Mouse (Mus musculus) MEL (cell line): ENCODE results near the gene Sipa1l3. TPM values are rescaled to one million over a fixed set of nuclear protein-coding genes. Genes with fewer than 3 reads are reported as not detected.
A peak's percentile ranks its signal among the peaks of the same experiment; 100 is the strongest.

Experiments used
- DNase-seq: peaks from one replicate; pipeline ENCODE4 v3.0.0; 2011; ENCODE audit warnings: low read depth, low spot score
- H3K27ac ChIP-seq: 2 replicates; pipeline ENCODE4 v1.5.1; 2012; ENCODE audit warnings: low read depth, mild to moderate bottlenecking, control low read depth, low read length, moderate library complexity; ENCODE audit not compliant: control insufficient read depth
- H3K27me3 ChIP-seq, 2 experiments: fragments of 150-350 bp in 1 of 2; sonication (generic) in 1 of 2; 2 replicates each; pipeline ENCODE4 v1.6.1; 2012; ENCODE audit warnings: low read length in 2 of 2, mild to moderate bottlenecking in 2 of 2, improper control_type of control experiment in 1 of 2, moderate library complexity in 1 of 2; ENCODE audit not compliant: insufficient read depth in 2 of 2, control insufficient read depth in 1 of 2
- H3K36me3 ChIP-seq, 2 experiments: 2 replicates each; pipeline ENCODE4 v1.6.1; 2012 to 2014; ENCODE audit warnings: low read length in 2 of 2, improper control_type of control experiment in 1 of 2, inconsistent platforms in 1 of 2, mild to moderate bottlenecking in 1 of 2; ENCODE audit not compliant: insufficient read depth in 2 of 2, control insufficient read depth in 1 of 2
- H3K4me1 ChIP-seq, 2 experiments: fragments of 150-350 bp in 1 of 2; sonication (generic) in 1 of 2; 2 replicates each; pipeline ENCODE4 v1.6.1; 2012; ENCODE audit warnings: low read length in 2 of 2, improper control_type of control experiment in 1 of 2, mild to moderate bottlenecking in 1 of 2; ENCODE audit not compliant: insufficient read depth in 2 of 2, control insufficient read depth in 1 of 2
- H3K4me3 ChIP-seq, 2 experiments: fragments of 150-350 bp in 1 of 2; sonication (generic) in 1 of 2; 2 replicates each; pipeline ENCODE4 v1.5.1; 2012; ENCODE audit warnings: low read depth in 2 of 2, low read length in 2 of 2, mild to moderate bottlenecking in 2 of 2, moderate library complexity in 2 of 2, control low read depth in 1 of 2, improper control_type of control experiment in 1 of 2; ENCODE audit not compliant: control insufficient read depth in 1 of 2, insufficient read depth in 1 of 2
- H3K79me2 ChIP-seq: 2 replicates; pipeline ENCODE4 v1.6.1; 2012; ENCODE audit warnings: mild to moderate bottlenecking, low read length, moderate library complexity; ENCODE audit not compliant: control insufficient read depth, poor library complexity, insufficient read depth
- H3K9ac ChIP-seq: 2 replicates; pipeline ENCODE4 v1.6.1; 2012; ENCODE audit warnings: low read depth, mild to moderate bottlenecking, control low read depth, low read length, moderate library complexity; ENCODE audit not compliant: control insufficient read depth, poor library complexity, severe bottlenecking
- H3K9me3 ChIP-seq: fragments of 150-350 bp; sonication (generic); replicated peaks from 2 replicates; pipeline ENCODE4 v1.6.1; 2012; ENCODE audit warnings: mild to moderate bottlenecking, low read length, improper control_type of control experiment, moderate library complexity; ENCODE audit not compliant: insufficient read depth
- CHD2 ChIP-seq: IDR thresholded peaks from 2 replicates; pipeline ENCODE4 v1.6.1; 2011; ENCODE audit warnings: low read length, improper control_type of control experiment
- CTCF ChIP-seq, 3 experiments: IDR thresholded peaks in 2 of 3; conservative IDR thresholded peaks in 1 of 3; 2 replicates each; pipeline ENCODE4 v1.5.1; 2011 to 2012; ENCODE audit warnings: low read length in 3 of 3, low read depth in 2 of 3, mild to moderate bottlenecking in 2 of 3, improper control_type of control experiment in 1 of 3, inconsistent platforms in 1 of 3, mixed read lengths in 1 of 3, moderate library complexity in 1 of 3; ENCODE audit not compliant: control insufficient read depth in 1 of 3, insufficient read depth in 1 of 3, poor library complexity in 1 of 3, severe bottlenecking in 1 of 3
- E2F4 ChIP-seq: IDR thresholded peaks from 2 replicates; pipeline ENCODE4 v1.6.1; 2011; ENCODE audit warnings: low read depth, low read length, improper control_type of control experiment, borderline replicate concordance
- EP300 ChIP-seq, 2 experiments: IDR thresholded peaks; 2 replicates each; pipeline ENCODE4 v1.6.1; 2011; ENCODE audit warnings: improper control_type of control experiment in 2 of 2, low read length in 2 of 2, low read depth in 1 of 2, mild to moderate bottlenecking in 1 of 2
- ETS1 ChIP-seq: IDR thresholded peaks from 2 replicates; pipeline ENCODE4 v1.6.1; 2012; ENCODE audit warnings: low read depth, mild to moderate bottlenecking, inconsistent platforms, low read length, improper control_type of control experiment, moderate library complexity
- GATA1 ChIP-seq: IDR thresholded peaks from 2 replicates; pipeline ENCODE4 v1.6.1; 2011; ENCODE audit warnings: low read depth, low read length, improper control_type of control experiment
- HCFC1 ChIP-seq: IDR thresholded peaks from 2 replicates; pipeline ENCODE4 v1.6.1; 2012; ENCODE audit warnings: low read depth, mild to moderate bottlenecking, inconsistent platforms, low read length, improper control_type of control experiment, moderate library complexity
- JUND ChIP-seq: IDR thresholded peaks from 2 replicates; pipeline ENCODE4 v1.6.1; 2011; ENCODE audit warnings: low read depth, mild to moderate bottlenecking, improper control_type of control experiment, low read length
- KAT2A ChIP-seq: conservative IDR thresholded peaks from 2 replicates; pipeline ENCODE4 v1.6.1; 2012; ENCODE audit warnings: low read depth, low read length, improper control_type of control experiment, inconsistent platforms
- MAFK ChIP-seq: IDR thresholded peaks from 2 replicates; pipeline ENCODE4 v1.6.1; 2011; ENCODE audit warnings: low read depth, mild to moderate bottlenecking, low read length, improper control_type of control experiment, borderline replicate concordance
- NRF1 ChIP-seq: IDR thresholded peaks from 2 replicates; pipeline ENCODE4 v1.6.1; 2014; ENCODE audit warnings: low read depth, mild to moderate bottlenecking, inconsistent platforms, low read length, improper control_type of control experiment, moderate library complexity; ENCODE audit not compliant: poor library complexity, insufficient read depth, severe bottlenecking
- POLR2A ChIP-seq, 2 experiments: IDR thresholded peaks; 2 replicates each; pipeline ENCODE4 v1.6.1; 2011 to 2012; ENCODE audit warnings: low read length in 2 of 2, mild to moderate bottlenecking in 2 of 2, control low read depth in 1 of 2, improper control_type of control experiment in 1 of 2, low read depth in 1 of 2, moderate library complexity in 1 of 2; ENCODE audit not compliant: control insufficient read depth in 1 of 2, insufficient read depth in 1 of 2, poor library complexity in 1 of 2
- RAD21 ChIP-seq: IDR thresholded peaks from 2 replicates; pipeline ENCODE4 v1.6.1; 2011; ENCODE audit warnings: mild to moderate bottlenecking, low read depth, low read length, improper control_type of control experiment
- RCOR1 ChIP-seq: IDR thresholded peaks from 2 replicates; pipeline ENCODE4 v1.6.1; 2012; ENCODE audit warnings: low read depth, mild to moderate bottlenecking, inconsistent platforms, low read length, improper control_type of control experiment
- SIN3A ChIP-seq: IDR thresholded peaks from 2 replicates; pipeline ENCODE4 v1.6.1; 2012; ENCODE audit warnings: low read length, improper control_type of control experiment, inconsistent platforms
- SMC3 ChIP-seq: IDR thresholded peaks from 2 replicates; pipeline ENCODE4 v1.6.1; 2011; ENCODE audit warnings: low read depth, low read length, improper control_type of control experiment
- TAL1 ChIP-seq: IDR thresholded peaks from 2 replicates; pipeline ENCODE4 v1.6.1; 2012; ENCODE audit warnings: mild to moderate bottlenecking, inconsistent platforms, low read length, moderate library complexity, mixed read lengths
- TCF12 ChIP-seq: IDR thresholded peaks from 2 replicates; pipeline ENCODE4 v1.6.1; 2014; ENCODE audit warnings: low read depth, mild to moderate bottlenecking, inconsistent platforms, low read length, improper control_type of control experiment, moderate library complexity
- ZC3H11A ChIP-seq: IDR thresholded peaks from 2 replicates; pipeline ENCODE4 v1.6.1; 2012; ENCODE audit warnings: low read depth, mild to moderate bottlenecking, inconsistent platforms, low read length, improper control_type of control experiment
- polyA plus RNA-seq, 2 experiments: library from polyadenylated mRNA; stranded (reverse) in 1 of 2; unstranded in 1 of 2; fragments of >175 nt in 1 of 2; fragments of >200 nt in 1 of 2; gene quantifications; 2 replicates each; pipeline versions ENCODE4 v1.2.1 to v1.2.4; 2012; ENCODE audit warnings: low replicate concordance in 2 of 2, low read depth in 1 of 2; ENCODE audit not compliant: insufficient read length in 2 of 2, insufficient read depth in 1 of 2, missing spikeins in 1 of 2
- total RNA-seq: library from RNA; depleted of rRNA; stranded (reverse); fragments of 300-350 nt; gene quantifications from 2 replicates; pipeline ENCODE4 v1.2.3, GENCODE M21; 2012

The Sipa1l3 gene
- total and polyA plus RNA-seq, 3 experiments: 14.9 to 49.4 TPM; not detected in 1

DNA sequence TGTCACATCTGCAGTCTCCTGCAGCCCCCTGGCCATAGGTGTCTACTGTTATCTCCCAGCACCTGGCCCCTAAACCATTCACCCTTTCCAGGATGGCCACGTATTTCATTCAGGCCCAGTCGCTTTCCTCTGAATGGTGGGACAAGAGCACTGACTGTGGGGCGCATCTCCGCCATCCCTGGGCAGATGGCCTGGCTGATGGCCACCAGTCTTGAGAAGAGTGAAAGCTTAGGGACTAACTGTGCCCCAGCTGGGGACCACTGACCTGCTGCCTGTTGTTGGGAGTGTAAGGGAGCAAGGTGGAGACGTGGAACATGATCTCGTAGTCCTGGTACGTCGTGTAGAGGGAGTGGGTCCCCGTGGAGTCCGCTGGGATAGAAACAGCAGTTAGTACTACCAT lies 132.7 kb downstream of the Sipa1l3 start:
- no peaks in the 10 kb centered on the region for H3K79me2 ChIP-seq
- DNase-seq: no peak
- no peak overlapping the region for H3K4me3 ChIP-seq
- peaks cover 6 to 15% of the 10 kb centered on the region in 2 experiments for H3K4me1 ChIP-seq
- H3K27ac ChIP-seq: no peak overlapping the region
- no peaks in the 10 kb centered on the region for H3K27me3 ChIP-seq
- TF ChIP-seq ETS1 (no peak), HCFC1 (no peak), TCF12 (no peak), POLR2A (IDR thresholded peaks at IDR 0.05; ENCODE audit: control insufficient read depth in 1 of 2, insufficient read depth in 1 of 2, low read depth in 1 of 2, low read length in 2 of 2, poor library complexity in 1 of 2) (no peak), TAL1 (no peak), SIN3A (no peak), E2F4 (no peak), GATA1 (no peak), RCOR1 (no peak)
- TF ChIP-seq, all 39 proteins: peak for 0
- no peaks in the 10 kb centered on the region for H3K9me3 ChIP-seq
- no peak overlapping the region for H3K9ac ChIP-seq
- peaks cover 0 to 11% of the 10 kb centered on the region in 2 experiments; a peak in 3 of 4 replicates for H3K36me3 ChIP-seq

DNA sequence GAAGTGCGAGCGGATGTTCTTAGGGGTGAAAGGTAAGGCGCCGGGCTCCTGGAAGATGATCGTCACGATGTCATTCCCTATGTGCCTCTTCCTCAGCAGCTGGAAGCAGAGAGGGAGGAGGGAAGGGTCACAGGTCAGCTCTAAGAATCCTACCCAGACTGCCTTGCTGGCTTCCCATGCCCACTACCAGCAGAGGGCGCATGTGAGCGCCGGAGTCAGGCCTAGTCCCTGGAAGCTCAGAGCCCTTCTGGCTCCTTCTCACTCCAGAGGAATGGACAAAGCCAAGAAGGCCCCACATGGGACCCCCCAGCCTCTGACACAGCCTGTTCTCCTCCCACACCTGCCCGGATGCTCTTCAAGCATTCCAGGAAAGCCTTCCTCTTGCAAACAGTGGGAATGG lies 135.2 kb downstream of the Sipa1l3 start:
- Histone ChIP-seq H3K9me3 (no peaks in the 10 kb centered on the region), H3K9ac (no peak overlapping the region), H3K27ac (no peak overlapping the region), H3K4me1 (peaks cover 0 to 4% of the 10 kb centered on the region in 2 experiments; a peak in 2 of 4 replicates), H3K79me2 (no peaks in the 10 kb centered on the region), H3K4me3 (no peak overlapping the region)
- TF ChIP-seq SMC3: peak; percentile 97
- no peak for TF ChIP-seq KAT2A
- no peak for TF ChIP-seq NRF1
- TF ChIP-seq ETS1: no peak
- peak; percentile 65 for TF ChIP-seq ZC3H11A
- no peak for TF ChIP-seq RCOR1
- peak; percentile 87 to 98 (median 93) for TF ChIP-seq CTCF (IDR thresholded peaks at IDR 0.05 in 2 of 3, conservative IDR thresholded peaks at IDR 0.05 in 1 of 3; ENCODE audit: control insufficient read depth in 1 of 3, insufficient read depth in 1 of 3, low read depth in 2 of 3, low read length in 3 of 3, poor library complexity in 1 of 3, severe bottlenecking in 1 of 3)
- peak; percentile 60 for TF ChIP-seq RAD21
- no peak for TF ChIP-seq JUND
- no peak for TF ChIP-seq MAFK
- TF ChIP-seq EP300 (IDR thresholded peaks at IDR 0.05; ENCODE audit: low read depth in 1 of 2, low read length in 2 of 2): no peak
- TF ChIP-seq CHD2: no peak
- TF ChIP-seq, all 39 proteins: peak for 4
- Histone ChIP-seq H3K36me3 (no peaks in the 10 kb centered on the region; a peak in 1 of 4 replicates), H3K27me3 (no peaks in the 10 kb centered on the region)
- peak; percentile 73 for DNase-seq
